In the genomic region with DNA sequence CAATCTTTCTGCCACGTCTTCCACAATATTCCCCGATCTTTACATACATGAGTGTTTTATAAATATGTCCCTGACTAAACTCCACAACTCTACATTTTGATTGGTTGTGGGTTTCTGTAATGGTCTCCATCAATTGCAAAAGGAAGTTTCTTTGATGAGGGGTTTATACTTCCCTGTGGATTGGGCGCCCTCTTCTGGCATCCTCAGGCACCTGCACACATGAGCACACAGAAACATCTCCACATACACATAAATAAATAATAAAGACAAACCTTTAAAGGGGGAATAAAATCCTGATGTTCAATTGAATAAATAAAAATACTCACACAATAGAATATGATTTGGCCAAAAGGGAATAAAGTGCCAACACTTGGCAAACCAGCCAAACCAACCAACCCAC, we compare ENCODE assay signal across 10 mouse cellular contexts.
DNase-seq lines count a peak whose midpoint lies in the region; ATAC-seq and TF ChIP-seq lines count a peak whose summit lies in the region.
"Had no signal": no experiment of that assay in that cellular context is flagged by ENCODE, and none has a peak within 500 bp of the region (broad histone marks: within the 10 kb centered on the region; RNA-seq: fewer than 3 reads in every experiment).

No protein-coding gene starts in this region.

- peaks cover 4% of the 10 kb centered on the region; the same call in 1 of the 2 replicates for H3K36me3 ChIP-seq in heart, postnatal 0 days (replicated peaks; ENCODE audit: control insufficient read depth, insufficient read depth, low read length)
- H3K36me3 ChIP-seq in heart, embryonic 10.5 days: no peaks in the 10 kb centered on the region
- H3K36me3 ChIP-seq in midbrain, postnatal 0 days (ENCODE audit: insufficient read depth, low read length): no peaks in the 10 kb centered on the region
- H3K36me3 ChIP-seq in midbrain, embryonic 15.5 days (replicated peaks): no peaks in the 10 kb centered on the region
- H3K36me3 ChIP-seq in forebrain, embryonic 12.5 days (replicated peaks): no peaks in the 10 kb centered on the region

- 0 out of 2 replicates have a peak, but pooled peaks cover 3% of the 10 kb centered on the region for H3K4me1 ChIP-seq in heart, postnatal 0 days (ENCODE audit: control insufficient read depth, insufficient read depth)
- peaks cover 17% of the 10 kb centered on the region for H3K4me1 ChIP-seq in heart, embryonic 10.5 days
- H3K4me1 ChIP-seq in midbrain, postnatal 0 days (ENCODE audit: insufficient read depth, low read length): no peaks in the 10 kb centered on the region
- no peaks in the 10 kb centered on the region for H3K4me1 ChIP-seq in midbrain, embryonic 15.5 days
- no peaks in the 10 kb centered on the region for H3K4me1 ChIP-seq in forebrain, embryonic 12.5 days

- ATAC-seq in heart, postnatal 0 days (ENCODE audit: insufficient read depth, low read depth): no peak
- ATAC-seq in midbrain, postnatal 0 days (ENCODE audit: low FRiP score): no peak
- ATAC-seq in midbrain, embryonic 15.5 days (replicated peaks): no peak
- no peak for ATAC-seq in forebrain, embryonic 12.5 days (ENCODE audit: low FRiP score)

- H3K4me3 ChIP-seq in heart, postnatal 0 days (ENCODE audit: low read depth, low read length): no peak overlapping the region
- H3K4me3 ChIP-seq in heart, embryonic 10.5 days: no peak overlapping the region
- no peak overlapping the region for H3K4me3 ChIP-seq in midbrain, postnatal 0 days (ENCODE audit: low read depth, low read length)
- H3K4me3 ChIP-seq in midbrain, embryonic 15.5 days: no peak overlapping the region
- H3K4me3 ChIP-seq in forebrain, embryonic 12.5 days (replicated peaks): no peak overlapping the region

- H3K9me3 ChIP-seq in heart, postnatal 0 days (replicated peaks; ENCODE audit: control insufficient read depth, low read length): no peaks in the 10 kb centered on the region
- no peaks in the 10 kb centered on the region for H3K9me3 ChIP-seq in heart, embryonic 10.5 days
- no peaks in the 10 kb centered on the region for H3K9me3 ChIP-seq in midbrain, postnatal 0 days (ENCODE audit: low read length)
- no peaks in the 10 kb centered on the region for H3K9me3 ChIP-seq in midbrain, embryonic 15.5 days
- no peaks in the 10 kb centered on the region for H3K9me3 ChIP-seq in forebrain, embryonic 12.5 days

- no peak overlapping the region for H3K9ac ChIP-seq in heart, postnatal 0 days (replicated peaks; ENCODE audit: low read depth, low read length)
- H3K9ac ChIP-seq in midbrain, postnatal 0 days (replicated peaks; ENCODE audit: low read length, poor library complexity, severe bottlenecking): no peak overlapping the region
- no peak overlapping the region for H3K9ac ChIP-seq in midbrain, embryonic 15.5 days
- H3K9ac ChIP-seq in forebrain, embryonic 12.5 days: no peak overlapping the region

- peak; percentile 35 for TF ChIP-seq CTCF in heart, postnatal 0 days (IDR thresholded peaks at IDR 0.05; ENCODE audit: low read depth)
- peak; percentile 73 for TF ChIP-seq CTCF in midbrain, postnatal 0 days (IDR thresholded peaks at IDR 0.05)

- H3K4me2 ChIP-seq in heart, postnatal 0 days (ENCODE audit: low read depth, low read length): no peak overlapping the region
- no peak overlapping the region for H3K4me2 ChIP-seq in midbrain, postnatal 0 days (ENCODE audit: low read depth, low read length, poor library complexity, severe bottlenecking)
- no peak overlapping the region for H3K4me2 ChIP-seq in midbrain, embryonic 15.5 days
- H3K4me2 ChIP-seq in forebrain, embryonic 12.5 days: no peak overlapping the region

- 84% methylated on average over 3 of the region's 3 CpGs for WGBS in heart, postnatal 0 days
- 72% methylated on average over 3 of the region's 3 CpGs for WGBS in heart, embryonic 10.5 days
- WGBS in midbrain, postnatal 0 days: 82% methylated on average over 3 of the region's 3 CpGs
- 80% methylated on average over 3 of the region's 3 CpGs for WGBS in midbrain, embryonic 15.5 days
- WGBS in forebrain, embryonic 12.5 days: 77% methylated on average over 3 of the region's 3 CpGs

- DNase-seq in heart, postnatal 0 days (ENCODE audit: low spot score): no peak
- DNase-seq in heart, embryonic 10.5 days (ENCODE audit: low spot score): no peak
- DNase-seq in midbrain, postnatal 0 days (ENCODE audit: low spot score): no peak
- DNase-seq in NIH3T3 (ENCODE audit: low read depth): peak; percentile 54
- DNase-seq in retina, embryonic 14.5 days (ENCODE audit: low spot score): peak; percentile 49
- DNase-seq in frontal cortex, adult 2 months (ENCODE audit: extremely low spot score in 1 of 2, low spot score in 1 of 2): no peak
- DNase-seq: heart, postnatal 14 days; layer of hippocampus, adult 9-11 months had no signal

- no peak overlapping the region for H3K27ac ChIP-seq in heart, postnatal 0 days (ENCODE audit: low read depth)
- H3K27ac ChIP-seq in heart, embryonic 10.5 days: no peak overlapping the region
- H3K27ac ChIP-seq in midbrain, postnatal 0 days (ENCODE audit: low read depth, low read length): no peak overlapping the region
- no peak overlapping the region for H3K27ac ChIP-seq in midbrain, embryonic 15.5 days
- H3K27ac ChIP-seq in forebrain, embryonic 12.5 days: no peak overlapping the region

- TF ChIP-seq EP300 in heart, postnatal 0 days (IDR thresholded peaks at IDR 0.05; ENCODE audit: low read depth): no peak

- no peaks in the 10 kb centered on the region for H3K27me3 ChIP-seq in heart, postnatal 0 days (ENCODE audit: control insufficient read depth, insufficient read depth, low read length)
- H3K27me3 ChIP-seq in heart, embryonic 10.5 days (ENCODE audit: insufficient read depth, poor library complexity, severe bottlenecking): no peaks in the 10 kb centered on the region
- H3K27me3 ChIP-seq in midbrain, postnatal 0 days (ENCODE audit: insufficient read depth, low read length): no peaks in the 10 kb centered on the region
- no peaks in the 10 kb centered on the region for H3K27me3 ChIP-seq in midbrain, embryonic 15.5 days (replicated peaks)
- H3K27me3 ChIP-seq in forebrain, embryonic 12.5 days: no peaks in the 10 kb centered on the region

Comparison
In these comparisons a context has a peak if more than half of its experiments do, and no peak if none do; other contexts are left out.
1. DNase-seq: peak in NIH3T3 (single experiment) and retina, embryonic 14.5 days (single experiment); none in heart, postnatal 0 days (single experiment), heart, embryonic 10.5 days (single experiment), midbrain, postnatal 0 days (single experiment) and frontal cortex, adult 2 months (0 of 2).